Mouse (Mus musculus): ENCODE data around the gene Tamm41. TPM values are rescaled to one million over a fixed set of nuclear protein-coding genes. Genes with fewer than 3 reads are reported as not detected.
A peak's percentile ranks its signal among the peaks of the same experiment; 100 is the strongest.

Gene Tamm41
- polyA plus RNA-seq, 1 experiment from 2014 or later: 58.2 TPM

DNA sequence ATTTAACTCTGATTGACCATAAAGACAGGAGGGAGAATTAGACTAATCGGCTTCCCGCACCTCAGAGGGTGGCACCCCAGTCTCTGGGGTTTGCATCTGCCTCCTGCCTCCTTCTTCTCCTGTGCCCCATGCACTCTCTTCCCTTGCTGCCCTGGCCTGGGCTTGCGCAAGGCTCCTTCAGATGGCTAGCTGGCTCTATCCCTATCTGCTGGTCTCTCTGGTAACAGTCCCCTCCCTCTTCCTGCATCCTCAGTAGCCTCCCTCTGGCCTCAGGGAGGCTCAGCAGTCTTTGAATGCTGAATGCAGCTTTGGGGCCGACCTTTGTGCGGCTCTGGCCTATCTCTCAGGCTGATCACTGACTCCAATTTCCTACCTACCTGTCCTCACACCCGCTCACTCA, 30.7 kb downstream of the Tamm41 start:
- Histone ChIP-seq H3K36me3 (ENCODE audit: control insufficient read depth, insufficient read depth) (0 out of 2 replicates have a peak, but pooled peaks cover 2% of the 10 kb centered on the region), H3K27me3 (replicated peaks; ENCODE audit: control insufficient read depth, insufficient read depth, low read length) (no peaks in the 10 kb centered on the region), H3K9ac (replicated peaks; ENCODE audit: low read depth, low read length) (0 out of 2 replicates have a peak overlapping the region, but pooled peaks have one; percentile 26), H3K4me1 (replicated peaks; ENCODE audit: control insufficient read depth, insufficient read depth, low read length) (peaks cover 6% of the 10 kb centered on the region; the same call in 1 of the 2 replicates), H3K27ac (ENCODE audit: low read length) (no peak overlapping the region), H3K4me2 (ENCODE audit: low read length) (no peak overlapping the region), H3K4me3 (replicated peaks; ENCODE audit: low read length) (no peak overlapping the region), H3K9me3 (ENCODE audit: control insufficient read depth, low read length) (no peaks in the 10 kb centered on the region)
- ATAC-seq: no peak
- 38% methylated on average over 6 of the region's 6 CpGs for WGBS

DNA sequence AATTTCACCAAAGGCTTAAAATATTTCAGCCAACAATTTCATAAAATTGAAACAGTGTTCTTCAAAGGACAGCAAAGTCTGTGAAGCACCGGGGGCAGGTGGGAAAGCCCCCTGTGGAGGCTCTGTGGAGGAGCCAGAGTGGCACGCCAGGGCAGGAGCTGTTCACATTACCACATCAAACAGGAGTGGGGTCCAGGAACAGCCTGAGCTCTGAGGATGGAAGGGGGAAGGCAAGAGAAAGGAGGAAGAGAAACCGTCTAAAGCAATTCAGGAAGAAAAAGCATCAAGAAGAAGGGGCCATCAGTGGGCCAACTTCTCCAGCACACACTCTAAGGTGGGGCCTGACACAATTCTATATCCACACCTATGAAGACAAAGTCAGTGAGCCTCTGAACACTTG, 31.6 kb downstream of the Tamm41 start:
- ATAC-seq: no peak
- no peak overlapping the region for H3K9ac ChIP-seq (replicated peaks; ENCODE audit: low read depth, low read length)
- no peaks in the 10 kb centered on the region for H3K9me3 ChIP-seq (ENCODE audit: control insufficient read depth, low read length)
- H3K4me1 ChIP-seq (replicated peaks; ENCODE audit: control insufficient read depth, insufficient read depth, low read length): peaks cover 6% of the 10 kb centered on the region; the same call in 1 of the 2 replicates
- H3K4me3 ChIP-seq (replicated peaks; ENCODE audit: low read length): no peak overlapping the region
- WGBS: 66% methylated on average over 3 of the region's 3 CpGs
- no peaks in the 10 kb centered on the region for H3K36me3 ChIP-seq (ENCODE audit: control insufficient read depth, insufficient read depth)
- no peak overlapping the region for H3K4me2 ChIP-seq (ENCODE audit: low read length)
- H3K27ac ChIP-seq (ENCODE audit: low read length): no peak overlapping the region
- no peaks in the 10 kb centered on the region for H3K27me3 ChIP-seq (replicated peaks; ENCODE audit: control insufficient read depth, insufficient read depth, low read length)

DNA sequence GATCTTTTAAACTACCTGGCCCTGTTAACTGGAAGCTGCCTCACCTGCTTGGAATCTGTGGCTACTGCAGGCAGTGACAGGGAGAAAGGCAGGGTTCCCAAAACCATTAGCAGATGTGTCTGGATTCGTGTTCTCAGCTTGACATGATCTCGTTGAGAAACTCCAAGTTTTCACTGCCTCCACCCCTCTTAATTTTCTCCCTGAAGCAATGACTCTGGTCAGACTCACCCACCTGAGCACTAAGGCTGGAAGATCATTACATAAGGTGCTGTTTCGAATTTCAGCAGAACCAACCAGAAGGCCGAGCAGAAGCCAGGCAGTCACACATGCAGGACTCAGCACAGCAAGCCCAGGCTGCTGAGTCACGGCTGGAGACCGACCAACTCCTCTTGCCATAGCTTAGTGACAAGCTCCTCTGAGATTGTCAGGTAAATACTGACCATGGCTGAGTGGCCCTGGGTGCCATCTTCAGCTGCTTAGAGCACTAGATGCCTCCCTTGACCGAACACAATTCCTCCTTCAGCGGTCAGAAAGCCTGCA, 32.3 kb downstream of the Tamm41 start:
- H3K27me3 ChIP-seq (replicated peaks; ENCODE audit: control insufficient read depth, insufficient read depth, low read length): no peaks in the 10 kb centered on the region
- H3K9me3 ChIP-seq (ENCODE audit: control insufficient read depth, low read length): no peaks in the 10 kb centered on the region
- H3K9ac ChIP-seq (replicated peaks; ENCODE audit: low read depth, low read length): no peak overlapping the region
- H3K4me3 ChIP-seq (replicated peaks; ENCODE audit: low read length): no peak overlapping the region
- 86% methylated on average over 8 of the region's 8 CpGs for WGBS
- H3K4me2 ChIP-seq (ENCODE audit: low read length): no peak overlapping the region
- H3K4me1 ChIP-seq (replicated peaks; ENCODE audit: control insufficient read depth, insufficient read depth, low read length): peaks cover 6% of the 10 kb centered on the region; the same call in 1 of the 2 replicates
- H3K27ac ChIP-seq (ENCODE audit: low read length): no peak overlapping the region
- H3K36me3 ChIP-seq (ENCODE audit: control insufficient read depth, insufficient read depth): no peaks in the 10 kb centered on the region
- ATAC-seq: no peak

DNA sequence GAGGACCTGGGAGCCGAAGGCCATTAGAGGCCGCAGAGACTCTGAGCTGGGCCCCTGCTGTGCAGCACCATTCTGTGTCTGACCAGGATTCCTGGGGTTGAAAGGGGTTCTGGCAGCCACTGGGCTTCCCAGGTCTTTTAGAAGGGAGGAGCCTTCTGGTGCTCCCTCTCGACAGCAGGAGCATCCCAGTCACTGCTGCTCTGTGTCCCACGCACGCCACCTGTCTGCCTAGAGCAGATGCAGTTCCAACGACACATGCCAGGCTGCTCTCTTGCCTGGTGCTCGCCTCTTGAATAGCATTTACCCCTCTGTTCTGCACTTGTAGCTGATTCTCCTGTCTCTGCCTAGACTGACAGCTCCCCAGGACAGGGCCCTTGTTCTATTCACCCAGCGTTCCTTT, 33.0 kb downstream of the Tamm41 start:
- Histone ChIP-seq H3K36me3 (ENCODE audit: control insufficient read depth, insufficient read depth) (no peaks in the 10 kb centered on the region), H3K4me2 (ENCODE audit: low read length) (no peak overlapping the region), H3K4me1 (replicated peaks; ENCODE audit: control insufficient read depth, insufficient read depth, low read length) (peaks cover 6% of the 10 kb centered on the region; the same call in 1 of the 2 replicates), H3K4me3 (replicated peaks; ENCODE audit: low read length) (no peak overlapping the region), H3K9me3 (ENCODE audit: control insufficient read depth, low read length) (no peaks in the 10 kb centered on the region), H3K27me3 (replicated peaks; ENCODE audit: control insufficient read depth, insufficient read depth, low read length) (no peaks in the 10 kb centered on the region), H3K9ac (replicated peaks; ENCODE audit: low read depth, low read length) (no peak overlapping the region), H3K27ac (ENCODE audit: low read length) (no peak overlapping the region)
- 69% methylated on average over 8 of the region's 8 CpGs for WGBS
- no peak for ATAC-seq

DNA sequence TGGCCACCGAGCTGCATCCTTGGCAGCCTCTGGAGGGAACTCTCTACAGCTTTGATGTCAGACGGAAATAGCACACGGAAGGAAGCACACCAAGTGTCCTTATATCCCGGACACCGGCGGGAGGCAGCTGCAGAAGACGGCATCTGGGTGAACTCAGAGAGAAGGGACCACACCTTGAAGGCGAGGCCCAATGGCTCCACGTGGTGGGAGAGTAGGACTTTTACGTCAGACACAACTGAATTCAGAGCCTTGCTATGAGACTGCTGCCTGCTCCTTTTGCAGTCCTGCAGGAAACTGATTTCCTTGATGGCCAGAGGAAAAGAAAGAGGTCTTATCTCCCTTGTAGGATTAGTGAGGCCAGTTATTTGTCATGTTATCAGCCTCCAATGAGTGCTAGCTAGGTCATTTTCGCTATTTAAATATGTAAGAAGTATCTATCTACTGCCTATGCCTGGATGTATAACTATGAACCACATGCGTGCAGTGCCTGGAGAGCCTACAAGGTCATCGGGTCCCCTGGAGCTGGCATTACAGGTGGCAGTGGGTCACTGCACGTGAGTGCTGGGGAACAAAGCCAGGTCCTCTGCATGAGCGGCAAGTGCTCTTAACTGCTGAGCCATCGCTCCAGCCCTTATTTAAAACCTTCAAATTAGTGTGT, 39.2 kb downstream of the Tamm41 start:
- WGBS: 91% methylated on average over 16 of the region's 16 CpGs
- H3K9me3 ChIP-seq (ENCODE audit: control insufficient read depth, low read length): no peaks in the 10 kb centered on the region
- no peak overlapping the region for H3K9ac ChIP-seq (replicated peaks; ENCODE audit: low read depth, low read length)
- H3K27me3 ChIP-seq (replicated peaks; ENCODE audit: control insufficient read depth, insufficient read depth, low read length): no peaks in the 10 kb centered on the region
- no peak overlapping the region for H3K4me2 ChIP-seq (ENCODE audit: low read length)
- H3K27ac ChIP-seq (ENCODE audit: low read length): no peak overlapping the region
- H3K4me3 ChIP-seq (replicated peaks; ENCODE audit: low read length): no peak overlapping the region
- no peak for ATAC-seq
- no peaks in the 10 kb centered on the region for H3K4me1 ChIP-seq (replicated peaks; ENCODE audit: control insufficient read depth, insufficient read depth, low read length)
- H3K36me3 ChIP-seq (ENCODE audit: control insufficient read depth, insufficient read depth): no peaks in the 10 kb centered on the region

DNA sequence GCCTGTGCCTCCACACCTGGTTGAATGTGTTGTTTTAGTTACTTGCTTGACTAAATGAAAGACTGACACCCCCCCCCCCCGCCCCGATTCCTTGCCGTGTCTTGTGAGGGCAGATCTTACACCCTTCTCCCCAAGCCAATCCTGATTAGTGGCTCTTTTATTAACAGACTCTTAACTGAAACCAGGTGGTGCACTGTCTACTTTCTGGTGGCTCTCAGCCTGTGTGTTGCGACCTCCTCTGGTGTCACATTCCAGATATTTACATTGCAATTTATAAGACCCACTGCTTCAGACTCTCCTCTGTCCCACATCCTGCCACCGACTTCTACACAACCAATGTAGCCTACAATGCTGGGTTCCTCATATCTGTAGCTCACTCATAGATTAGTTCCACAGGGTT, 40.2 kb downstream of the Tamm41 start:
- Histone ChIP-seq H3K27me3 (replicated peaks; ENCODE audit: control insufficient read depth, insufficient read depth, low read length) (no peaks in the 10 kb centered on the region), H3K4me3 (replicated peaks; ENCODE audit: low read length) (no peak overlapping the region), H3K36me3 (ENCODE audit: control insufficient read depth, insufficient read depth) (no peaks in the 10 kb centered on the region), H3K9ac (replicated peaks; ENCODE audit: low read depth, low read length) (no peak overlapping the region), H3K9me3 (ENCODE audit: control insufficient read depth, low read length) (no peaks in the 10 kb centered on the region), H3K4me1 (replicated peaks; ENCODE audit: control insufficient read depth, insufficient read depth, low read length) (no peaks in the 10 kb centered on the region), H3K27ac (ENCODE audit: low read length) (no peak overlapping the region), H3K4me2 (ENCODE audit: low read length) (no peak overlapping the region)
- 93% methylated on average over 5 of the region's 5 CpGs for WGBS
- no peak for ATAC-seq

DNA sequence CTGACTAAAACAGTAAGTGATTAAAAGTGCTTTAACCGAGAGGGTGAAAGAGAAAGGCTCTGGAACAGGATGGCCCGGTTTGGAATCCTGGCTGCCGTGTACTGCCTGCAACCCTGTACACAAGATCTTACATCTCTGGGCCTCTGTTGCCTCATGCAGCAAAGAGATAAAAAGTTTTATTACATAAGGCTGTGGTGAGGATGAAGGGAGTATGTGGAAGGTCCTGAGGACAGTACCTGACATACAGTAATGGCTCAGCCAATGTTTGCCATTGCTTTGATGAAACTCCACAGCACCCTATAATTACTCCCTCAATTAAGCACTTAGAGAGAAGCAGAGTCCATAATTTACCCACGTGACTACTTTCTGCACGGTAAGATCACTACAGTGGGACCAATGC, 40.8 kb downstream of the Tamm41 start:
- ATAC-seq: no peak
- no peak overlapping the region for H3K4me2 ChIP-seq (ENCODE audit: low read length)
- H3K36me3 ChIP-seq (ENCODE audit: control insufficient read depth, insufficient read depth): no peaks in the 10 kb centered on the region
- no peaks in the 10 kb centered on the region for H3K4me1 ChIP-seq (replicated peaks; ENCODE audit: control insufficient read depth, insufficient read depth, low read length)
- WGBS: 80% methylated on average over 5 of the region's 5 CpGs
- no peak overlapping the region for H3K27ac ChIP-seq (ENCODE audit: low read length)
- H3K4me3 ChIP-seq (replicated peaks; ENCODE audit: low read length): no peak overlapping the region
- H3K9me3 ChIP-seq (ENCODE audit: control insufficient read depth, low read length): no peaks in the 10 kb centered on the region
- H3K27me3 ChIP-seq (replicated peaks; ENCODE audit: control insufficient read depth, insufficient read depth, low read length): no peaks in the 10 kb centered on the region
- no peak overlapping the region for H3K9ac ChIP-seq (replicated peaks; ENCODE audit: low read depth, low read length)

DNA sequence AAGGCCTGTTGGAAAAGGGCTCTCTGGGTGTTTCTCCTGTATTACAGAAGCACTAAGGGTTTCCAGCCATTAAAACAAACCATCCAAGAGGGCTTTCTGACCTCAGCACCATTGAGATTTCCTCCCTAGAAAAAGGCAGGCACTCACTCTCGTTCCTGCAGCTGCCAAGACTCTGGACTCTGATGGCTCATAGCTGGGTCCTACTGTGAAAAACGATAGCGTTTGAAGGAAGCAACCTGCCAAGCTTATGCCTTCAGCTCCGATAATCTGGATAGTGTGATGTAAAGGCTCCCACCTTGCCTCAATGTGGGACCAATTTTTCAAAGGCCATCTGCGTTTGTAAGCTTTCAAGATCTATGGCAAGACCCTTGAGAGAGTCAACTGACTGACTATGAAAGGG, 43.6 kb downstream of the Tamm41 start:
- no peak overlapping the region for H3K4me2 ChIP-seq (ENCODE audit: low read length)
- H3K9me3 ChIP-seq (ENCODE audit: control insufficient read depth, low read length): no peaks in the 10 kb centered on the region
- H3K27ac ChIP-seq (ENCODE audit: low read length): no peak overlapping the region
- no peak overlapping the region for H3K9ac ChIP-seq (replicated peaks; ENCODE audit: low read depth, low read length)
- H3K36me3 ChIP-seq (ENCODE audit: control insufficient read depth, insufficient read depth): no peaks in the 10 kb centered on the region
- H3K27me3 ChIP-seq (replicated peaks; ENCODE audit: control insufficient read depth, insufficient read depth, low read length): no peaks in the 10 kb centered on the region
- ATAC-seq: no peak
- no peak overlapping the region for H3K4me3 ChIP-seq (replicated peaks; ENCODE audit: low read length)
- no peaks in the 10 kb centered on the region for H3K4me1 ChIP-seq (replicated peaks; ENCODE audit: control insufficient read depth, insufficient read depth, low read length)
- WGBS: 92% methylated on average over 5 of the region's 5 CpGs

DNA sequence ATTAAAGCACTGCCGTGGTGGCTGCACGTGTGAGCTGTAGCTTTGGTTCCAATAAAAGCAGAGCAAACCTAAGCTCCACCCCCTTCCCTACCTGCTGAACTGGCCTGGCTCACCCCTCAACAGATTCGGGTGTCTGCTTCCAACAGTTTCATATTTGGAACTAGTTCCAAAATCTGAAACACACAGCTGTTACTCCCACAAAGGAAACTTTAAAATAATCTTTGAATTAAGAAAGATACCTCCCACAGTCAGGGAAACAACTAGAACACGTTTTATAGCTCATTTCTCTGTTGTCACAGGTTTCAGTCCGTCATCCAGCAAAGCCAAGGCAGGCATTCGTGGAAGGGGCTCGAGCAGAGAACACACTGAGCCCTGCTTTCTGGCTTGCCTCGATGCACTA, 44.0 kb downstream of the Tamm41 start:
- ATAC-seq: no peak
- H3K9me3 ChIP-seq (ENCODE audit: control insufficient read depth, low read length): no peaks in the 10 kb centered on the region
- WGBS: 66% methylated on average over 8 of the region's 8 CpGs

More for the DNA sequence above, 44.0 kb downstream of the Tamm41 start:
- Histone ChIP-seq H3K4me2 (ENCODE audit: low read length) (no peak overlapping the region), H3K36me3 (ENCODE audit: control insufficient read depth, insufficient read depth) (no peaks in the 10 kb centered on the region), H3K27ac (ENCODE audit: low read length) (no peak overlapping the region), H3K9ac (replicated peaks; ENCODE audit: low read depth, low read length) (no peak overlapping the region), H3K4me1 (replicated peaks; ENCODE audit: control insufficient read depth, insufficient read depth, low read length) (no peaks in the 10 kb centered on the region), H3K27me3 (replicated peaks; ENCODE audit: control insufficient read depth, insufficient read depth, low read length) (no peaks in the 10 kb centered on the region), H3K4me3 (replicated peaks; ENCODE audit: low read length) (no peak overlapping the region)
